Mouse (Mus musculus): ENCODE measurements at regions not wholly inside any gene's neighbourhood (a gene's known extent, or its start where the extent isn't known, plus 50 kb on each side); places are given as distances from the start of the nearest gene placed in this dataset.

DNA sequence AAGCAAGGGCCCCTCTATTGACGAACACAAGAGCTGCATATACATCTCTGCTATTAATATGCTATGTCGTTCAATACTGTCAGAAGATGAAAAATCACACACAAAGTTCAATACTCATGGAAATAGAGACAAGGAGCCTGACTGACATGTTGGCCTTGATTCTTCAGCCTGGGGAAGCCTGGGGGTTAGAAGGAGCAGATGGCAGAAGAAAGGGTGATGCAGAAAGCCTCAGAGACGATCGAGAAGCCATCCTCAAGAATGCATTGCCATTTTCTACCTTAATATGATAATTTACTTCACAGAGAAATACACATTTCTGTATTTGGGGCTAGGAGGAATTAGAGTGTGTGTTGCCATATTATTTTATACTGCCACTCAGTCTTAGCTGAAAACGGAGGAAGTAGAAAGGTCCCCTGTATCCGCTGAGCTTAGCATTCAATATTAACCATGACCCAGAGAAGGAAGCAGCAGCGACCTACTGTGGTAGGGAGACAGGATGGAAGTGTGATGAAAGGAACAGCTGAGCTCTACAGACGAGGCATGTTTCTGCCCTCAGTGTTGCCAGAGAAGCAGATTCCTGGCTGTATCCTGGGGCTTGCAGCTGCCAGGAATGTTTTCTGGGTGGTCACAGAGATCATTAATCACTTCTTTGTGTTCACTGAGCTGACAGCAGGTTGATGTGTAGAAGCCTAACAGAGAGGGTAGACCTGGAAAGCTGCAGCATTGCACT lies 105.2 kb downstream of the Lrig3 start:
- no peaks in the 10 kb centered on the region for H3K4me1 ChIP-seq (ENCODE audit: insufficient read depth, low read depth, low read length)
- WGBS: 31% methylated on average over 8 of the region's 8 CpGs
- H3K27ac ChIP-seq (ENCODE audit: low read length): no peak overlapping the region
- DNase-seq (ENCODE audit: low spot score) (peak; percentile 18), ATAC-seq (no peak)
- H3K9me3 ChIP-seq (ENCODE audit: low read length): no peaks in the 10 kb centered on the region
- no peak overlapping the region for H3K4me2 ChIP-seq (replicated peaks; ENCODE audit: low read depth, low read length)
- H3K36me3 ChIP-seq (ENCODE audit: insufficient read depth, low read length): no peaks in the 10 kb centered on the region
- H3K27me3 ChIP-seq (replicated peaks; ENCODE audit: insufficient read depth, low read length): no peaks in the 10 kb centered on the region
- TF ChIP-seq CTCF (IDR thresholded peaks at IDR 0.05): peak; percentile 29
- no peak for TF ChIP-seq EP300 (IDR thresholded peaks at IDR 0.05)
- H3K9ac ChIP-seq (replicated peaks; ENCODE audit: low read depth): no peak overlapping the region
- H3K4me3 ChIP-seq (ENCODE audit: low read depth, low read length): no peak overlapping the region

DNA sequence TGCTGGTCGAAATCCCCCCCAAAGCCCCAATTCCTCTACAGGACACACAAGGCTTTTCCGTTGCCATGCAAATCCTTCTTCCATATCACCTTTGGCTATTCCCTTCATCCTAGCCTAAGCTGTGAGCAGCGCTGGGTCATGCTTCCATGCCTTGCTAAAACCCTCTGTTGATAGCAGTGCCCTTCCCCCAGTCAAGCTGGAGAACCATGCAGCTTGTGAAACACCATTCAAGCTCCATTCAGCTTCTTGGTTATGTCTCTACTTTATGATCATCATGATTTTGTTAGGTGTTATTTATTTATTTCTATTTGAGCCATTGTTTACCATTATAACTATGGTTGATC lies 105.7 kb downstream of the Lrig3 start:
- TF ChIP-seq EP300 (IDR thresholded peaks at IDR 0.05) (no peak), CTCF (IDR thresholded peaks at IDR 0.05) (no peak)
- no peak overlapping the region for H3K9ac ChIP-seq (replicated peaks; ENCODE audit: low read depth)
- no peak overlapping the region for H3K4me3 ChIP-seq (ENCODE audit: low read depth, low read length)
- ATAC-seq: no peak
- no peaks in the 10 kb centered on the region for H3K27me3 ChIP-seq (replicated peaks; ENCODE audit: insufficient read depth, low read length)
- no peaks in the 10 kb centered on the region for H3K36me3 ChIP-seq (ENCODE audit: insufficient read depth, low read length)
- no peak for DNase-seq (ENCODE audit: low spot score)
- no peak overlapping the region for H3K27ac ChIP-seq (ENCODE audit: low read length)
- 45% methylated on average over 3 of the region's 3 CpGs for WGBS
- H3K4me1 ChIP-seq (ENCODE audit: insufficient read depth, low read depth, low read length): no peaks in the 10 kb centered on the region
- no peaks in the 10 kb centered on the region for H3K9me3 ChIP-seq (ENCODE audit: low read length)
- no peak overlapping the region for H3K4me2 ChIP-seq (replicated peaks; ENCODE audit: low read depth, low read length)

DNA sequence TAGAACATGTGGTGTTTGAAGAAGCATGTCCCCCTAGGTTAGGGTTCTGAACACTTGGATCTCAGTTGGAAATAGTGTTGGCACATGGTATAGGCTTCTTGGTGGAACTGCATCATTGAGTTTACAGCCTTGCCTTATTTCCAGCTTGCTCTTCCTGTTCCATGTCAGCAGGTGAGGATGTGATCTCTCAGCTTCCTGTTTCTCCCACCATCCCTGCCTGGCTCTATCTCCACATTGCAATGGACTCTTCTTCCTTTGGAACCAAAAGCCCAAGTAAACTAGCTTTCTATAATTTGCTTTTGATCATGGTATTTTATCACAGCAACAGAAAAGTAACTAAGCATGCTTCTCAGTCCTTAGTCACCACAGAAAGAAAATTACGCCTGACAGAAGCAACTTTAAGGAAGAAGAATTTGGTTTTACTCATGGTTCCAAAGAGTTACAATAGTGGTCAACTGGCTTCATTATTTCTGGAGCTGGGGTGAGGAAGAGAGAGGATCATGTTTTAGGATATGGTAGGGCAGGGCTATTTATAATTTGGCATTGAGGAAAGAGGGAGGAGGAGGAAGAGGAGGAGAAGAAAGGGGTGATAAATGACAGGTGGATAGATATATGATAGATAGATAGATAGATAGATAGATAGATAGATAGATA lies 111.5 kb downstream of the Lrig3 start:
- Histone ChIP-seq H3K36me3 (ENCODE audit: insufficient read depth, low read length) (no peaks in the 10 kb centered on the region), H3K9ac (replicated peaks; ENCODE audit: low read depth) (no peak overlapping the region), H3K4me1 (ENCODE audit: insufficient read depth, low read depth, low read length) (no peaks in the 10 kb centered on the region), H3K27ac (ENCODE audit: low read length) (no peak overlapping the region), H3K4me2 (replicated peaks; ENCODE audit: low read depth, low read length) (no peak overlapping the region), H3K9me3 (ENCODE audit: low read length) (no peaks in the 10 kb centered on the region), H3K27me3 (replicated peaks; ENCODE audit: insufficient read depth, low read length) (no peaks in the 10 kb centered on the region), H3K4me3 (ENCODE audit: low read depth, low read length) (no peak overlapping the region)
- TF ChIP-seq EP300 (IDR thresholded peaks at IDR 0.05) (no peak), CTCF (IDR thresholded peaks at IDR 0.05) (no peak)
- ATAC-seq (no peak), DNase-seq (ENCODE audit: low spot score) (no peak)
- WGBS: 85% methylated on average over 1 of the region's 1 CpGs

DNA sequence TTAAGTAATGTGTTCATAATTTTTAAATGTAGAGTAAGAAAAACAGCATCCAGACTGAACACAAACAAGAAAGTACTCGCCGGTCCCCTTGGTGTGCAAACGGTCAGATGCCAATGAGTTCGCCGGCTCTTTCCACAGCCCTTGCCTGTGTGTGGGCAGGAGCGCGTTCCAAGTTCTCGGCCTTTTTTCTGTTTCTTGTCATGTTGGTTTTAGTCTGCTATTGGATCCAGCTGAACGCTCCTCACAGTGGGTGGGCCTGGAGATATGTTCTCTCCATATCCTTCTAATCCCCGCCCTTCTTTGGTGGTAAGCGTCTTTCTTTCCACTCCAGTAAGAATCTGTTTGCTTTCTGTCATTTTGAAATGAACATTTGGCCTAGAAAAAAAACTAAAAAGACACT lies 116.6 kb downstream of the Lrig3 start:
- Histone ChIP-seq H3K27me3 (replicated peaks; ENCODE audit: insufficient read depth, low read length) (no peaks in the 10 kb centered on the region), H3K9ac (replicated peaks; ENCODE audit: low read depth) (no peak overlapping the region), H3K4me1 (ENCODE audit: insufficient read depth, low read depth, low read length) (no peaks in the 10 kb centered on the region), H3K9me3 (ENCODE audit: low read length) (no peaks in the 10 kb centered on the region), H3K36me3 (ENCODE audit: insufficient read depth, low read length) (no peaks in the 10 kb centered on the region), H3K27ac (ENCODE audit: low read length) (no peak overlapping the region), H3K4me2 (replicated peaks; ENCODE audit: low read depth, low read length) (no peak overlapping the region; the same call in 1 of the 2 replicates), H3K4me3 (ENCODE audit: low read depth, low read length) (no peak overlapping the region)
- 49% methylated on average over 11 of the region's 11 CpGs for WGBS
- peak; percentile 30 for DNase-seq (ENCODE audit: low spot score)
- no peak for ATAC-seq
- TF ChIP-seq CTCF (IDR thresholded peaks at IDR 0.05) (no peak), EP300 (IDR thresholded peaks at IDR 0.05) (no peak)

DNA sequence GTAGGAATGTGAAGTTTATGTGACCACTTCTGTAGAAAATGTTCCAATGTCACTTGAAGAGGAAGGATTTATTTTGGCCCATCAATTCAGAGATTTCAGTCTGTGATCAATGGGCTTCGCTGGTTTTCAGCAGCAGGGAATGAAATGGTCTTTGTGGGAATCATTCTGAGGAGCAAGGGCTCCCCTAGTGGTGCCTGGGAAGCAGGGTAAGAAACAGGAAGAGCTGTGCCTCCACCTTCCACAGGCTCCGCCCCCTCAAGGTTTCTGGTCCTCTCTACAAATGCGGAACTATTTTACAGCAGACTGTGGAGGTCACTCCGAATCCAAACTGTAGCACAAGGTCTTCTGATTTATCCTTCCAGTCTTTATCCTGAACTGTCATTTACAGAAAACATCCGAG lies 120.7 kb downstream of the Lrig3 start:
- DNase-seq (ENCODE audit: low spot score): no peak
- 84% methylated on average over 5 of the region's 5 CpGs for WGBS

DNA sequence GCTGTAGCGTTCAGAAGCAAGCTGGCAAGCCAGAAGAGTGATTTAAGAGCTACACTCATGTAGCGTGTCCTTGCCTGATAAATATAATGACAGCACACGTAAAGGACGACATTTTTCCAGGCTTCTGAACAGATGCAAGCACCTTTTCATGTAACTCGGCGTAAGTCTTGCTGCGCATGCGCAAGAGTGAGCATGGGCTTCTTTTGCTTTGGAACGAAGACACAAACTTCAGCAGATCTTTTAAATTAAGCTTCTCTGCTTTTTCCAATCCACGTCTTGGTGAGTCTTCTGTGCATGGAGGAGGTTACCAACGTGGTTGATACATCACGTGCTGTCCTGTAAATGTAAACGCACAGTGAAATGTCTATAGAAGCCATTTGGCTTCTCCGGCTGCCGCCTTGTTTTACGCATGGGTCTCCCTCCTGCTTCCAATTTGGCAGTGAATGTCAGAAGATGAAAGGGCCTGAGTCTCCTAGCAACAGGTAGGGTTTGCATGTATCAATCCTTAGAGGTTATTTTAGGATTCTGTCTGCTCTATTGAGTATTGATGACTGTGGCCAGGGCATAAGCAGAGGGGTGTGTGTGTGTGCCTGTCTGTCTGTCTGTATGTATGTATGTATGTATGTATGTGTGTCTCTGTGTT lies 128.4 kb downstream of the Lrig3 start:
- WGBS: 65% methylated on average over 16 of the region's 16 CpGs
- H3K4me3 ChIP-seq (ENCODE audit: low read depth, low read length): no peak overlapping the region
- no peaks in the 10 kb centered on the region for H3K36me3 ChIP-seq (ENCODE audit: insufficient read depth, low read length)
- TF ChIP-seq CTCF (IDR thresholded peaks at IDR 0.05) (no peak), EP300 (IDR thresholded peaks at IDR 0.05) (no peak)
- DNase-seq (ENCODE audit: low spot score) (no peak), ATAC-seq (no peak)
- no peaks in the 10 kb centered on the region for H3K4me1 ChIP-seq (ENCODE audit: insufficient read depth, low read depth, low read length)
- H3K4me2 ChIP-seq (replicated peaks; ENCODE audit: low read depth, low read length): no peak overlapping the region
- no peak overlapping the region for H3K9ac ChIP-seq (replicated peaks; ENCODE audit: low read depth)
- H3K27ac ChIP-seq (ENCODE audit: low read length): no peak overlapping the region
- no peaks in the 10 kb centered on the region for H3K27me3 ChIP-seq (replicated peaks; ENCODE audit: insufficient read depth, low read length)
- H3K9me3 ChIP-seq (ENCODE audit: low read length): no peaks in the 10 kb centered on the region

More for the DNA sequence above, 120.7 kb downstream of the Lrig3 start:
- H3K27me3 ChIP-seq (replicated peaks; ENCODE audit: insufficient read depth, low read length): no peaks in the 10 kb centered on the region
- no peak overlapping the region for H3K4me3 ChIP-seq (ENCODE audit: low read depth, low read length)
- no peak overlapping the region for H3K9ac ChIP-seq (replicated peaks; ENCODE audit: low read depth)
- no peaks in the 10 kb centered on the region for H3K36me3 ChIP-seq (ENCODE audit: insufficient read depth, low read length)
- no peak overlapping the region for H3K4me2 ChIP-seq (replicated peaks; ENCODE audit: low read depth, low read length)
- H3K4me1 ChIP-seq (ENCODE audit: insufficient read depth, low read depth, low read length): no peaks in the 10 kb centered on the region
- ATAC-seq: no peak
- no peak overlapping the region for H3K27ac ChIP-seq (ENCODE audit: low read length)
- no peaks in the 10 kb centered on the region for H3K9me3 ChIP-seq (ENCODE audit: low read length)
- TF ChIP-seq CTCF (IDR thresholded peaks at IDR 0.05) (no peak; the same call in 1 of the 2 replicates), EP300 (IDR thresholded peaks at IDR 0.05) (no peak)

Measured in lung, postnatal 0 days (tissue).